Mouse (Mus musculus): ENCODE data around the gene Zfp663. TPM values are rescaled to one million over a fixed set of nuclear protein-coding genes. Genes with fewer than 3 reads are reported as not detected.
A peak's percentile ranks its signal among the peaks of the same experiment; 100 is the strongest.

Gene Zfp663
- polyA plus RNA-seq, 1 experiment, result not detected

- under 1% methylated on average over 40 of the region's 40 CpGs for WGBS
- Histone ChIP-seq H3K27ac (ENCODE audit: insufficient read depth, low read length) (peak within 1 kb of the TSS; percentile 79), H3K4me3 (replicated peaks; ENCODE audit: insufficient read depth, low read depth, low read length) (peak within 1 kb of the TSS; percentile 82), H3K4me1 (ENCODE audit: control insufficient read depth, insufficient read depth, low read length) (peaks cover 5% of the 10 kb centered on the region), H3K27me3 (ENCODE audit: control insufficient read depth, insufficient read depth, low read length) (no peaks in the 10 kb centered on the region)
- TF ChIP-seq POLR2A (IDR thresholded peaks at IDR 0.05; ENCODE audit: borderline replicate concordance, insufficient read depth, low read length) (peak; percentile 61; the same call in 1 of the 2 replicates), CTCF (IDR thresholded peaks at IDR 0.05; ENCODE audit: borderline replicate concordance, insufficient read depth, low read depth, low read length) (no peak)
- DNase-seq, result peak; percentile 96 to 97
Measured at GRCm38 (mm10) chr2:165387844-165388495, 19.4 kb upstream of the Zfp663 start, which contains the start of gene Zfp334. Gene Zfp334 (minus strand): TSS chr2:165388259.

- H3K27ac ChIP-seq (ENCODE audit: insufficient read depth, low read length), result no peak overlapping the region
- H3K27me3 ChIP-seq (ENCODE audit: control insufficient read depth, insufficient read depth, low read length), result no peaks in the 10 kb centered on the region
- peak overlapping the region; percentile 82 for H3K4me3 ChIP-seq (replicated peaks; ENCODE audit: insufficient read depth, low read depth, low read length)
- TF ChIP-seq CTCF (IDR thresholded peaks at IDR 0.05; ENCODE audit: borderline replicate concordance, insufficient read depth, low read depth, low read length) (no peak), POLR2A (IDR thresholded peaks at IDR 0.05; ENCODE audit: borderline replicate concordance, insufficient read depth, low read length) (no peak)
- peaks cover 5% of the 10 kb centered on the region for H3K4me1 ChIP-seq (ENCODE audit: control insufficient read depth, insufficient read depth, low read length)
- 8% methylated on average over 4 of the region's 4 CpGs for WGBS
- no peak for DNase-seq
Measured at GRCm38 (mm10) chr2:165387370-165387769, 18.8 kb upstream of the Zfp663 start.

- H3K27me3 ChIP-seq (ENCODE audit: control insufficient read depth, insufficient read depth, low read length), result no peaks in the 10 kb centered on the region
- H3K4me3 ChIP-seq (replicated peaks; ENCODE audit: insufficient read depth, low read depth, low read length), result no peak overlapping the region
- no peak for DNase-seq
- TF ChIP-seq POLR2A (IDR thresholded peaks at IDR 0.05; ENCODE audit: borderline replicate concordance, insufficient read depth, low read length), result no peak
- WGBS, result 96% methylated on average over 25 of the region's 25 CpGs
- H3K27ac ChIP-seq (ENCODE audit: insufficient read depth, low read length), result no peak overlapping the region
- H3K4me1 ChIP-seq (ENCODE audit: control insufficient read depth, insufficient read depth, low read length), result peaks cover 2% of the 10 kb centered on the region; the same call in 1 of the 2 replicates
Measured at GRCm38 (mm10) chr2:165380050-165380449, 11.5 kb upstream of the Zfp663 start.

GRCm38 (mm10) chr2:165376001-165376400 lies 7.5 kb upstream of the Zfp663 start:
- WGBS, result 45% methylated on average over 4 of the region's 4 CpGs
- TF ChIP-seq CTCF (IDR thresholded peaks at IDR 0.05; ENCODE audit: borderline replicate concordance, insufficient read depth, low read depth, low read length), result no peak
- no peak for TF ChIP-seq POLR2A (IDR thresholded peaks at IDR 0.05; ENCODE audit: borderline replicate concordance, insufficient read depth, low read length)
- DNase-seq, result no peak
- no peak overlapping the region for H3K27ac ChIP-seq (ENCODE audit: insufficient read depth, low read length)
- peaks cover 2% of the 10 kb centered on the region; the same call in 1 of the 2 replicates for H3K4me1 ChIP-seq (ENCODE audit: control insufficient read depth, insufficient read depth, low read length)
- H3K4me3 ChIP-seq (replicated peaks; ENCODE audit: insufficient read depth, low read depth, low read length), result no peak overlapping the region
- H3K27me3 ChIP-seq (ENCODE audit: control insufficient read depth, insufficient read depth, low read length), result no peaks in the 10 kb centered on the region

- H3K27ac ChIP-seq (ENCODE audit: insufficient read depth, low read length), result no peak overlapping the region
- H3K4me3 ChIP-seq (replicated peaks; ENCODE audit: insufficient read depth, low read depth, low read length), result no peak overlapping the region
- H3K27me3 ChIP-seq (ENCODE audit: control insufficient read depth, insufficient read depth, low read length), result no peaks in the 10 kb centered on the region
- no peak for DNase-seq
- TF ChIP-seq CTCF (IDR thresholded peaks at IDR 0.05; ENCODE audit: borderline replicate concordance, insufficient read depth, low read depth, low read length) (no peak), POLR2A (IDR thresholded peaks at IDR 0.05; ENCODE audit: borderline replicate concordance, insufficient read depth, low read length) (no peak)
- peaks cover 2% of the 10 kb centered on the region; the same call in 1 of the 2 replicates for H3K4me1 ChIP-seq (ENCODE audit: control insufficient read depth, insufficient read depth, low read length)
- 70% methylated on average over 5 of the region's 5 CpGs for WGBS
Measured at GRCm38 (mm10) chr2:165375478-165375877, 6.9 kb upstream of the Zfp663 start.

GRCm38 (mm10) chr2:165371066-165371465 lies 2.5 kb upstream of the Zfp663 start:
- 19% methylated on average over 3 of the region's 3 CpGs for WGBS
- H3K27me3 ChIP-seq (ENCODE audit: control insufficient read depth, insufficient read depth, low read length), result peaks cover 1% of the 10 kb centered on the region; the same call in 1 of the 2 replicates
- no peak overlapping the region for H3K27ac ChIP-seq (ENCODE audit: insufficient read depth, low read length)
- no peak for DNase-seq
- no peak overlapping the region for H3K4me3 ChIP-seq (replicated peaks; ENCODE audit: insufficient read depth, low read depth, low read length)
- TF ChIP-seq POLR2A (IDR thresholded peaks at IDR 0.05; ENCODE audit: borderline replicate concordance, insufficient read depth, low read length) (no peak), CTCF (IDR thresholded peaks at IDR 0.05; ENCODE audit: borderline replicate concordance, insufficient read depth, low read depth, low read length) (no peak)
- peaks cover 8% of the 10 kb centered on the region for H3K4me1 ChIP-seq (ENCODE audit: control insufficient read depth, insufficient read depth, low read length)

GRCm38 (mm10) chr2:165370348-165370747 lies 1.8 kb upstream of the Zfp663 start:
- TF ChIP-seq POLR2A (IDR thresholded peaks at IDR 0.05; ENCODE audit: borderline replicate concordance, insufficient read depth, low read length) (no peak), CTCF (IDR thresholded peaks at IDR 0.05; ENCODE audit: borderline replicate concordance, insufficient read depth, low read depth, low read length) (no peak)
- 86% methylated on average over 3 of the region's 3 CpGs for WGBS
- Histone ChIP-seq H3K27me3 (ENCODE audit: control insufficient read depth, insufficient read depth, low read length) (peaks cover 1% of the 10 kb centered on the region; the same call in 1 of the 2 replicates), H3K27ac (ENCODE audit: insufficient read depth, low read length) (no peak overlapping the region), H3K4me3 (replicated peaks; ENCODE audit: insufficient read depth, low read depth, low read length) (no peak overlapping the region), H3K4me1 (ENCODE audit: control insufficient read depth, insufficient read depth, low read length) (peaks cover 8% of the 10 kb centered on the region)
- DNase-seq, result no peak

- whole genome bisulfite sequencing, result 5% methylated on average over 13 of the region's 13 CpGs
- H3K27me3 ChIP-seq (ENCODE audit: control insufficient read depth, insufficient read depth, low read length), result peaks cover 1% of the 10 kb centered on the region; the same call in 1 of the 2 replicates
- no peak overlapping the region for H3K27ac ChIP-seq (ENCODE audit: insufficient read depth, low read length)
- DNase-seq, result no peak
- H3K4me1 ChIP-seq (ENCODE audit: control insufficient read depth, insufficient read depth, low read length), result peaks cover 8% of the 10 kb centered on the region
- H3K4me3 ChIP-seq (replicated peaks; ENCODE audit: insufficient read depth, low read depth, low read length), result no peak overlapping the region
- no peak for TF ChIP-seq POLR2A (IDR thresholded peaks at IDR 0.05; ENCODE audit: borderline replicate concordance, insufficient read depth, low read length)
- no peak for TF ChIP-seq CTCF (IDR thresholded peaks at IDR 0.05; ENCODE audit: borderline replicate concordance, insufficient read depth, low read depth, low read length)
Measured at GRCm38 (mm10) chr2:165367868-165368439, 575 bp downstream of the Zfp663 start.
